Mouse (Mus musculus): Measurements from ENCODE around the gene Tcf7l1.

Gene Tcf7l1

GRCm38 (mm10) chr6:72630370-72630769 is 158.7 kb downstream of the Tcf7l1 start:
- no peak for DNase-seq (ENCODE audit: low read depth, low spot score)

DNA sequence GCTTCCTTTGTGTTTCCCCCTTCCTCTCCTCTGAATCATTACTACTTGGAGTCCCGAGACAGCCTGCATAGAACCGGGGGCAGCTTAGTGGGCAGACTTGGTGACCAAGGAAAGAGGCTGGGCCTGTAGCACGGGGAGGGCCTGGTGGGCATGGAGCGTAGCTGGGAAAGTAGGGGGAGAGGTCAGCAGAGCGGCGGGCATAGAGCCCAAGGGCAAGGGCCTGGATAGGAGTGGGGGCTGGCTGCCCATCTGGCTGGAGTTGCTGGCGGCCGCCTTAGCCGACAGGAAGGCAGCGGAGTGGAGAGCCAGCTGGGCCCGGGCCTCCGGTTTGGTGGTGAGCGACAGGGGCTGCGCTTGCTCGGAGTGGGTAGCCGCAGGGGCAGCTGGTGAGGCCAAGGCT is 161.8 kb downstream of the Tcf7l1 start:
- DNase-seq (ENCODE audit: low read depth, low spot score): no peak

GRCm38 (mm10) chr6:72626391-72626790 is 162.7 kb downstream of the Tcf7l1 start:
- no peak for DNase-seq (ENCODE audit: low read depth, low spot score)

DNA sequence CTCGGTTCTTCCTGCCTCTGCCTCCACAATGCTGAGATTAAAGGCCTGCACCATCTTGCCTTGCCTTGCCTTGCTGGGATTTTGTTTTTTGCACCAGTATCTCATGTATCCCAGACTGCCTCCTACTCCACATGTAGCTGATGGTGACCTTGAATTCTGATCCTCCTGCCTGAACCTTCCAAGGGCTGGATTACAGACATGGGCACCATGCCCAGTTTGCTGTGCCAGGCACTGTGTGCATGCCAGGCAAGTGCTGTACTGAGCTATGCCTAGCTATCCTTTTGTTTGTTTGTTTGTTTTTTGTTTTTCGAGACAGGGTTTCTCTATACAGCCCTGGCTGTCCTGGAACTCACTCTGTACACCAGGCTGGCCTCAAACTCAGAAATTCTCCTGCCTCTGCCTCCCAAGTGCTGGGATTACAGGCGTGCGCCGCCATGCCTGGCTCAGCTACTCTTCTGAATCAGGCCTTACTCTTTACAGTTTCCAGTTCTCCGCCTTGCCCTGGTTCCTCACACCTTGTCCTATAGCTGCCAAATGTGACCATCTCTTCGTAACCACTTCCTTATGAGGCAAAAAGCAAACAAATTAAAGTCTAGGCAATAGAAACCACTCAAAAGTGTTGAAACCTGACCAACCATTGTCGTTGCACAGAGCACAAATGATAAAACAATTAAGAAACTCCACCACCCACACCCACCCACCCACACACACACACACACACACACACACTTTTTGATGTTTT is 165.2 kb downstream of the Tcf7l1 start:
- no peak for DNase-seq (ENCODE audit: low read depth, low spot score)

- DNase-seq (ENCODE audit: low read depth, low spot score): no peak
Measured at GRCm38 (mm10) chr6:72622917-72623316, 166.1 kb downstream of the Tcf7l1 start.

DNA sequence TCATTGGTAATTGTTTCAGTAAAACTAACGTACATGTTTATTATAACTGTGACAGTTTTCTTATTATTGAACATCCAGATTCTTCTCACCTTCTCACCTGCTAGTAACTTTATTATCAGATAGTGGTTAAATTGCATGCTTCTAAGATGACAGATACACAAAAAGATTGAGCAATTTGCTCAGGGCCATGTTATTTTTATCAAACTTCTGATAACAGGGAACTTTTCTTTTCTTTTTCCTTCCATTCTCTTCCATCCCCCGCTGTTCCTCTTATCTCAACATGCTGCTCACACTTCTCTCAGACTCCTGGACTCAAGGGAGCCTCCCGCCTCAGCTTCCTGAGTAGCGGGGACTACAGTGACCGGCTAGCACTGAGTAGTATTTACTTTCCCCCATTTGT is 168.1 kb downstream of the Tcf7l1 start:
- DNase-seq (ENCODE audit: low read depth, low spot score): no peak

- DNase-seq (ENCODE audit: low read depth, low spot score): no peak
Measured at GRCm38 (mm10) chr6:72619734-72620532, 169.1 kb downstream of the Tcf7l1 start.

GRCm38 (mm10) chr6:72616643-72617288 is 172.3 kb downstream of the Tcf7l1 start, which contains the start of gene Tgoln1:
Tgoln1 (minus strand) TSS chr6:72617000.
- DNase-seq (ENCODE audit: low read depth, low spot score): peak; percentile 96

GRCm38 (mm10) chr6:72615561-72616375 is 173.3 kb downstream of the Tcf7l1 start:
- DNase-seq (ENCODE audit: low read depth, low spot score): no peak

DNA sequence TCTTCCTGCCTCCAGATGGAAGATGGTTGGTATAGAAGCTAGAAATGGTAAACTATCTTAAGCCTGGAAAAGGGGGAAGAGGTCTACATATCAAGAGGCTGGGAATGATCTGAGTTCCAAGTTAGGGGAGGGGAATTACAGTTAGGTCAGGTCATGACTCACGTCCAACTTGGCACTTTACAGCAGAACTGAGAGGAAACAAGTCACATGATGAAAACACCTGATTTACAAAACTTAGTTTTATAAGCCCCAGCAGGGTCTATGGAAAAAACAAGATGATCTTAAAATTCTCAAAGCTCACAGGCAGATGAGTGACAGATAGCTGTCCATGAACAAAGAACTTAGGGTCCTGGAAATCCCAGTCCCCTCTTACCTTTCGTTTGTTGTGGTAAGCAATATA is 173.9 kb downstream of the Tcf7l1 start:
- DNase-seq (ENCODE audit: low read depth, low spot score): peak; percentile 73

DNA sequence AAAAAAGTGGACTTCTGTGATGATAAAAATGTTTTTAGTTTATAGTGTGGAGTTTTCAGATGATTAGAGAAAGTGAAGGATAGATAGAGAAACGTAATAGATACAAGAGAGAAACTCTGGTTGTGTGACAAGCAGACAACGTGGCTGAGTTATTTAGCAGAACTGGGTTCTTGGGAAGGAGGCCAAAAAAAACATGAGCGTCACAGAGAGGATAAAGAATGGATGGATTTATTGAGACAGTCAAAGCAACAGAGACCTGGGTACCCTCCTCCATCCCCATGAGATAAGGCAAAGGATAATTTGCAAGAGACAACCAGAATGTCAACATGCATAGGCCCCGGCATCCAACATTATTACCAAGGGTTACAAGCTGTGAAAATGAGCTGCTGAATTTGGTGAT is 178.8 kb downstream of the Tcf7l1 start:
- DNase-seq (ENCODE audit: low read depth, low spot score): no peak

GRCm38 (mm10) chr6:72608662-72609184 is 180.3 kb downstream of the Tcf7l1 start:
- DNase-seq (ENCODE audit: low read depth, low spot score): no peak

DNA sequence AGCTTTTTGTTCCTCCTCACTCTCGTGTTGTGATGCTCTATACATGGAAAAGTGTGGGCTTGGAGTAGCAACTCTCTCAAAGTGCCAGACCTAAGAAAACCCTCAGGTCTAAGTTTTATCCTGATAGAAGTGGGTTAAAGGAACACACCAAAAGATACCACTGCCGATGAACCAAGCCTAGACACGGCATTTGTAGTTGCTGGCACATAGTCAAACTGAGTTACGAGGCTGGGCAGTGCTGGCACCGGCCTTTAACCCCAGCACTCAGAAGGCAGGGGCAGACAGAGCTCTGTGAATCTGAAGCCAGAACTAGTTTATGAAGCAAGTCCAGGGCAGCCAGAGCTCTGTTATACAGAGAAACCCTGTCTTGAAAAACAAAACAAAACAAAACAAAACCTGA is 181.4 kb downstream of the Tcf7l1 start:
- no peak for DNase-seq (ENCODE audit: low read depth, low spot score)

DNA sequence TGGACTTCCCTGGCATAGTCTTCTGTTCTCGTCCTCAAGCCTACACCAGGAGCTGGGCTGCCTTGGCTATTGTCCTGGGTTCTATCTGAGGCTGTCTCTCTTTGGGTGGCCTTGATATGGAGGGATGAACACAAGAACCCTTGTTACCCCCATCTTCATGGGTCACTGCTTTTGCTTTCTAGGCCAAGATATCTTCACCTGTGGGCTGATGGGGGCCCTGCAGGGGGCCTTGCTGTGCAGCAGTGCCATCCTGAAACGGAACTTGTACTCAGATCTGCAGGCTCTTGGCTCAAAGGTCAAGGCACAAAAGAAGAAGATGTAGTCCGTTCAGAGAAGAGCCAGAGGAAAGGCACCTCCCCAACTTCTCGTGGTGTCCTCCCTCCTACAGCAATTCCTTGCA is 182.0 kb downstream of the Tcf7l1 start:
- no peak for DNase-seq (ENCODE audit: low read depth, low spot score)

DNA sequence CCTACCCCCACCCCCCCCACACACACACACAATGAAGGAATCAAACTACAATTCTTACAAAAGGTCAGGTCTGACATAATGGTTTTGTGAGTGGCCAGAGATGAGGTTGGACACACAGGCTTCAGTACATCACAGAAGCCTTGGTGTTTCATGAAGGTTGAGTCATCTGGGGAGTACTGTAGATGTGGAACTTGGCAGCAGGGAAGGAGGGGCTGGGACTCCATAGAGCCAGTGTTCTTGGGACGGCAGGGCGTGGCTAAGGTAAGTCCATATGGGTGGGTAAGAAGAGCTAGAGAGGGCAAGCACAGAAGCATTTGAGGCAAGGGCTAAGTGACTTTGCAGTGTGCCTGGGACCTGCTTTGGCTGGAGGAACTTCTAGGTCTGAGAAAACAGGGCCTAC is 185.0 kb downstream of the Tcf7l1 start:
- peak; percentile 75 for DNase-seq (ENCODE audit: low read depth, low spot score)

DNA sequence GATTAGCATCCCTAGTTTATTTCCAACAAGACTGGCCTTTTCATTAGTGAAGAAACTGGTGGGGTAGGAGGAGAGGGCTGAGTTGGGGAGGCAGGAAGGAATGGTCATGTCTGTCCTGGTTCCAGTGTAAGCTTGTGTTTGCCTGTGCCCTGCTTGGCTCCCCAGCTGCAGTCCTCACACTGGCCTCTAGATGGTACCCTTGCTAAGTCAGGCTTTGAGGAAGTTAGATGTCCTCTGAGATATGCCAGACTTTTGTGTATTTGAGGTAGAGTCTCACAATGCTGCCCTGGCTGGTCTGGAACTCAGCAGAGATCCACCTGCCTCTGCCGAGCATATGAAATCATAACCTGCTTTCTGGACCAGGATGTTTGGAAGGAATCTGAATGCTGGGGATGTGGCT is 187.3 kb downstream of the Tcf7l1 start:
- peak; percentile 93 for DNase-seq (ENCODE audit: low read depth, low spot score)

DNA sequence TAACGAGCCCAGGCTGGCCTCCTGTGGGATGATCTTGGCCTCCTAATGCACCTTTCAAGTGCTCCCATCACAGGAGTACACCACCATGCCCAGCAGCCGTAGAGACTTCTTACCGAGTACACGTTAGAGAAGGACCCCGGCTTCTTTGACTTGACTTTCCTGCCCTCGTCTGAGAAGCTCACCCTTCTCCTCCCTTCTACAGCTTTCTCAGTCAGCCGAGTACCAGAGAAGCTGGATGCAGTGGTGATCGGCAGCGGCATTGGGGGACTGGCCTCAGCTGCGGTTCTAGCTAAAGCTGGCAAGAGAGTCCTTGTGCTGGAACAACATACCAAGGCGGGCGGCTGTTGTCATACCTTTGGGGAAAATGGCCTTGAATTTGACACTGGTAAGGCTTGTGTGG is 188.3 kb downstream of the Tcf7l1 start:
- DNase-seq (ENCODE audit: low read depth, low spot score): no peak

GRCm38 (mm10) chr6:72600216-72600615 is 188.8 kb downstream of the Tcf7l1 start:
- no peak for DNase-seq (ENCODE audit: low read depth, low spot score)

- peak; percentile 63 for DNase-seq (ENCODE audit: low read depth, low spot score)
Measured at GRCm38 (mm10) chr6:72598791-72599557, 190.1 kb downstream of the Tcf7l1 start.

GRCm38 (mm10) chr6:72597956-72598753 is 190.9 kb downstream of the Tcf7l1 start, which contains the start of the genes Elmod3 and Retsat:
Elmod3 (minus strand) TSS chr6:72598413.
Retsat (plus strand) TSS chr6:72598475.
- peak; percentile 99 for DNase-seq (ENCODE audit: low read depth, low spot score)
